8 mouse cellular contexts compared by ENCODE assay signal in the genomic region with DNA sequence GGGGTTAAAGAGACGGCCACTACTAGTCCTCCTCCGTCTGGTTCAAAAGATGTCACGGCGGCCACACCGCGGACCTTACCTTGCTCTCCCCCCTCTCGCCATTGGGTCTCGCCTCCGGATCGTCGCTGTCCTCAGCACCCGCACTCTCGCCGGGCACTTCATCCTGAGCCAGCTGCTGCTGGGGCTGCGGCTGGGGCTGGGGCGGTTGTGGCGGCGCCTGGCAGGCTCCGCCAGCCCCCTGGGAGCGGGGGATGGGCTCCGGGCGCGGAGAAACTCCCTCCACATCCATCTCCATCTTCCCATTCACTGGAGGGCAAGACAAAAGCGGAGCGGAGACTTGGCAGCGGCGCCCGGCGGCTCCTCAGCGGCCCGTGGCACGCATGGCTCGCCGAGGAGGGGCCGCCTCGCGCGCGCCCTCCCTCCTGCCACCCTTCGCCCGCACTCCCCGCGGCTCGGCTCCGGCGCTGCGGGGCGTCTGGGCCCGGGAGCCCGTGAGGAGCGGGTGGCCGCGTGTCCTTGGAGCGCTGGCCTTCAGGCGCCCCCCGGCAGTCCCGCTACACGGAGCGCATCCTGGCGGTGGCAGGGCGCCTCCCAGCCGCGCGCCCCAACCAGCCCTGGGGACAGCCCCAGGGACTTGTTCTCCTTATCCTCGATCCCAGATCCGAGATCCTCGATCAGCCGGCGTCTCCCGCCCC.
A peak's percentile ranks its signal among the peaks of the same experiment; 100 is the strongest.
DNase-seq lines count a peak whose midpoint lies in the region; ATAC-seq and TF ChIP-seq lines count a peak whose summit lies in the region.

No protein-coding gene starts in this region.

- H3K9ac ChIP-seq in heart, embryonic 13.5 days = peak overlapping the region; percentile 62
- H3K9ac ChIP-seq in stomach, embryonic 15.5 days = no peak overlapping the region; the same call in 1 of the 2 replicates

- intact Hi-C loops in left cerebral cortex, postnatal 14 days (cut with DNase I) = no loop called here

- H3K27me3 ChIP-seq in C2C12 (ENCODE audit: control insufficient read depth, insufficient read depth, insufficient read length) = peaks cover 4% of the 10 kb centered on the region
- peaks cover 29% of the 10 kb centered on the region for H3K27me3 ChIP-seq in Patski
- peaks cover 64% of the 10 kb centered on the region for H3K27me3 ChIP-seq in heart, embryonic 13.5 days (replicated peaks)
- H3K27me3 ChIP-seq in midbrain, embryonic 10.5 days (ENCODE audit: low read depth, poor library complexity, severe bottlenecking) = peaks cover 62% of the 10 kb centered on the region
- peaks cover 23% of the 10 kb centered on the region for H3K27me3 ChIP-seq in stomach, embryonic 15.5 days (replicated peaks)

- H3K79me3 ChIP-seq in C2C12 (ENCODE audit: low read depth) = no peaks in the 10 kb centered on the region

- no peak for DNase-seq in Patski (ENCODE audit: low read depth, low spot score)
- DNase-seq in embryo, embryonic 11 days = peak; percentile 68
- peak; percentile 11 to 29 for DNase-seq in left cerebral cortex, postnatal 14 days (ENCODE audit: low spot score in 2 of 2)
- DNase-seq in midbrain, embryonic 10.5 days (ENCODE audit: low spot score) = peak; percentile 59

- H3K36me3 ChIP-seq in C2C12 (ENCODE audit: control insufficient read depth, insufficient read depth) = no peaks in the 10 kb centered on the region
- H3K36me3 ChIP-seq in heart, embryonic 13.5 days = no peaks in the 10 kb centered on the region
- no peaks in the 10 kb centered on the region for H3K36me3 ChIP-seq in midbrain, embryonic 10.5 days
- no peaks in the 10 kb centered on the region for H3K36me3 ChIP-seq in stomach, embryonic 15.5 days

- in situ Hi-C loops in Patski (cut with MboI; ENCODE audit: low pct_unique_long_range_greater_than_20kb) = no loop called here

- no peaks in the 10 kb centered on the region for H3K79me2 ChIP-seq in C2C12 (ENCODE audit: control insufficient read depth, insufficient read depth)

- ATAC-seq in Patski = peak; percentile 76
- no peak for ATAC-seq in heart, embryonic 13.5 days (ENCODE audit: extremely low read depth, insufficient number of reproducible peaks, low FRiP score, low TSS enrichment)
- peak; percentile 60; the same call in 1 of the 2 replicates for ATAC-seq in stomach, embryonic 15.5 days (ENCODE audit: insufficient read depth, low FRiP score, low read depth)
- no peak for ATAC-seq in CD4-positive, CD25-positive, alpha-beta regulatory T cell, adult 4 months

- H3K4me3 ChIP-seq in C2C12 (ENCODE audit: insufficient read depth, poor library complexity, severe bottlenecking) = no peak overlapping the region
- H3K4me3 ChIP-seq in heart, embryonic 13.5 days = peak overlapping the region; percentile 63
- H3K4me3 ChIP-seq in midbrain, embryonic 10.5 days = peak overlapping the region; percentile 75
- peak overlapping the region; percentile 55 for H3K4me3 ChIP-seq in stomach, embryonic 15.5 days (replicated peaks)

- no peak for TF ChIP-seq CTCF in C2C12 (IDR thresholded peaks at IDR 0.05; ENCODE audit: control insufficient read depth, insufficient read depth, insufficient read length)
- no peak for TF ChIP-seq CTCF in Patski (IDR thresholded peaks at IDR 0.05)

- WGBS in heart, embryonic 13.5 days = 2% methylated on average over 55 of the region's 70 CpGs
- WGBS in midbrain, embryonic 10.5 days = under 1% methylated on average over 66 of the region's 70 CpGs
- WGBS in stomach, embryonic 15.5 days = under 1% methylated on average over 69 of the region's 70 CpGs

- POLR2A ChIA-PET in Patski (lab: Charles Lee) = no interaction called here

- H3K9me3 ChIP-seq in heart, embryonic 13.5 days = no peaks in the 10 kb centered on the region
- no peaks in the 10 kb centered on the region for H3K9me3 ChIP-seq in midbrain, embryonic 10.5 days (replicated peaks)
- H3K9me3 ChIP-seq in stomach, embryonic 15.5 days = no peaks in the 10 kb centered on the region

- H3K4me1 ChIP-seq in heart, embryonic 13.5 days = peaks cover 16% of the 10 kb centered on the region
- peaks cover 19% of the 10 kb centered on the region for H3K4me1 ChIP-seq in midbrain, embryonic 10.5 days
- H3K4me1 ChIP-seq in stomach, embryonic 15.5 days = peaks cover 5% of the 10 kb centered on the region; the same call in 1 of the 2 replicates

- no peak overlapping the region for H3K27ac ChIP-seq in heart, embryonic 13.5 days (replicated peaks)
- peak overlapping the region; percentile 84 for H3K27ac ChIP-seq in midbrain, embryonic 10.5 days (replicated peaks)
- no peak overlapping the region for H3K27ac ChIP-seq in stomach, embryonic 15.5 days

- peak overlapping the region; percentile 39 for H3ac ChIP-seq in C2C12 (ENCODE audit: control insufficient read depth, insufficient read length, low read depth)

- CTCF ChIA-PET in Patski (lab: Charles Lee) = no interaction called here

- peak overlapping the region; percentile 97 for H3K4me2 ChIP-seq in heart, embryonic 13.5 days
- peak overlapping the region; percentile 96 for H3K4me2 ChIP-seq in stomach, embryonic 15.5 days

TF ChIP-seq in C2C12, 6 proteins besides CTCF, POLR2A, EP300 and RAD21:
- TF ChIP-seq FOSL1 (IDR thresholded peaks at IDR 0.05; ENCODE audit: insufficient read depth, low read length, poor library complexity, severe bottlenecking) = no peak
- no peak for TF ChIP-seq MAX (IDR thresholded peaks at IDR 0.05)
- TF ChIP-seq MYOG (IDR thresholded peaks at IDR 0.05; ENCODE audit: control insufficient read depth, extremely low read depth, insufficient read length) = no peak
- no peak for TF ChIP-seq CEBPB (IDR thresholded peaks at IDR 0.05; ENCODE audit: low read depth)
- no peak for TF ChIP-seq MYOD1 (IDR thresholded peaks at IDR 0.05; ENCODE audit: control insufficient read depth, insufficient read length, low read depth)
- TF ChIP-seq USF1 (IDR thresholded peaks at IDR 0.05; ENCODE audit: low read depth) = no peak
TF ChIP-seq in C2C12: peak in this region for 0.

Comparison
In these comparisons a context has a peak if more than half of its experiments do, and no peak if none do; other contexts are left out.
1. ATAC-seq: peak in Patski (single experiment) and stomach, embryonic 15.5 days (single experiment); none in heart, embryonic 13.5 days (single experiment) and CD4-positive, CD25-positive, alpha-beta regulatory T cell, adult 4 months (single experiment).